Mouse (Mus musculus) lung, embryonic 16.5 days (tissue): Measurements from ENCODE around the gene Gsta4. TPM values are rescaled to one million over a fixed set of nuclear protein-coding genes. Genes with fewer than 3 reads are reported as not detected.

ENCODE experiments used
- ATAC-seq: fragments of 200-750 bp; cut with Nextera tagmentation; 2 replicates; pipeline ENCODE4 v1.8.0; 2017; ENCODE audit warnings: low read depth, mild to moderate bottlenecking, moderate library complexity
- H3K27ac ChIP-seq: fragments of 300-500 bp; sonication (generic); 2 replicates; pipeline ENCODE4 v1.5.1; 2014; ENCODE audit warnings: mild to moderate bottlenecking, control low read depth, low read length
- H3K27me3 ChIP-seq: fragments of 300-500 bp; sonication (generic); 2 replicates; pipeline ENCODE4 v1.6.1; 2014; ENCODE audit warnings: low read depth, low read length, mixed read lengths; ENCODE audit not compliant: control insufficient read depth, insufficient read depth
- H3K36me3 ChIP-seq: fragments of 300-500 bp; sonication (generic); 2 replicates; pipeline ENCODE4 v1.6.1; 2014; ENCODE audit warnings: low read length; ENCODE audit not compliant: control insufficient read depth, insufficient read depth
- H3K4me1 ChIP-seq: fragments of 300-500 bp; sonication (generic); replicated peaks from 2 replicates; pipeline ENCODE4 v1.6.1; 2014; ENCODE audit warnings: low read length, mixed read lengths; ENCODE audit not compliant: control insufficient read depth, insufficient read depth
- H3K4me2 ChIP-seq: fragments of 300-500 bp; sonication (generic); 2 replicates; pipeline ENCODE4 v1.6.1; 2014; ENCODE audit warnings: low read depth, low read length, control low read depth
- H3K4me3 ChIP-seq: fragments of 300-500 bp; sonication (generic); 2 replicates; pipeline ENCODE4 v1.5.1; 2014; ENCODE audit warnings: mild to moderate bottlenecking, low read length, control low read depth
- H3K9ac ChIP-seq: fragments of 300-500 bp; sonication (generic); 2 replicates; pipeline ENCODE4 v1.6.1; 2014; ENCODE audit warnings: low read length, control low read depth
- H3K9me3 ChIP-seq: fragments of 300-500 bp; sonication (generic); 2 replicates; pipeline ENCODE4 v1.6.1; 2016; ENCODE audit warnings: low read length; ENCODE audit not compliant: control insufficient read depth
- WGBS: fragments of 180-500 bp; shearing (Covaris S2); extraction: QIAGEN DNeasy Blood & Tissue Kit; methylation state at CpG from one replicate; pipeline ENCODE4 v1.1.7; 2014; 5-methylcytosine and 5-hydroxymethylcytosine counted together
- polyA plus RNA-seq: library from polyadenylated mRNA; unstranded; fragments of >200 nt; fragmentation: Nextera tagmentation; extraction: Ambion mirVana; gene quantifications from 2 replicates; pipeline ENCODE4 v1.2.1, GENCODE M21; 2015

Gene Gsta4
- polyA plus RNA-seq, 1 experiment from 2014 or later: 87.5 TPM

GRCm38 (mm10) chr9:78175277-78176200 lies 7.0 kb upstream of the Gsta4 start:
- Histone ChIP-seq H3K27me3 (no peaks in the 10 kb centered on the region), H3K9me3 (no peaks in the 10 kb centered on the region), H3K36me3 (no peaks in the 10 kb centered on the region), H3K4me1 (peaks cover 8% of the 10 kb centered on the region), H3K4me3 (peak overlapping the region; percentile 66), H3K4me2 (peak overlapping the region; percentile 49), H3K9ac (peak overlapping the region; percentile 80), H3K27ac (peak overlapping the region; percentile 93)
- ATAC-seq: peak; percentile 99
- WGBS: under 1% methylated on average over 48 of the region's 58 CpGs

- Histone ChIP-seq H3K27me3 (no peaks in the 10 kb centered on the region), H3K36me3 (no peaks in the 10 kb centered on the region), H3K4me1 (peaks cover 8% of the 10 kb centered on the region), H3K9ac (peak overlapping the region; percentile 80), H3K27ac (peak overlapping the region; percentile 93), H3K4me2 (peak overlapping the region; percentile 49), H3K4me3 (peak overlapping the region; percentile 66), H3K9me3 (no peaks in the 10 kb centered on the region)
- under 1% methylated on average over 22 of the region's 22 CpGs for whole genome bisulfite sequencing
- peak; percentile 81 for ATAC-seq
Measured at GRCm38 (mm10) chr9:78176201-78176727, 6.3 kb upstream of the Gsta4 start.

DNA sequence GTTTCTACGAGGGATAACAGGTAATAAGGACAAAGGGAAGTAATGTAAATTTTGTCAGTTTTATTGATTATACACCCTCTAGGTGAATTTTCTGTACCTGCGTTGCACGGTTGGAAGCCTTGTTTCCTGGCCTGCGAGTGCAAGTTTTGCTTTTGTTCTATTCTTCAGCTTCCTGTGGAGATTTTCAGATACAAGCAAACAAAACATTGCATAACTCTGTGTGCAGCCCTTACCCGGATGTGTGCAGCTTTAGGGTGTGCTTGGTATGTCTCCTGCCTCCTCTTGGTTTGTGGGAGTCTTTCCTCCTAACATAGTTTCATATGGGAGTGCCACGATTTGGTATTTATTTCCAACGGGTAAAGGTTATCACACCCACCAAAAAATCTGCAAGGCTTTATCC lies 5.7 kb upstream of the Gsta4 start:
- ATAC-seq: peak; percentile 27; the same call in 1 of the 2 replicates
- whole genome bisulfite sequencing: 11% methylated on average over 7 of the region's 7 CpGs

GRCm38 (mm10) chr9:78178197-78178596 lies 4.4 kb upstream of the Gsta4 start:
- H3K9me3 ChIP-seq: no peaks in the 10 kb centered on the region
- no peaks in the 10 kb centered on the region for H3K27me3 ChIP-seq
- no peak overlapping the region for H3K9ac ChIP-seq
- H3K27ac ChIP-seq: no peak overlapping the region
- no peak for ATAC-seq
- no peaks in the 10 kb centered on the region for H3K36me3 ChIP-seq
- peaks cover 8% of the 10 kb centered on the region for H3K4me1 ChIP-seq
- H3K4me3 ChIP-seq: no peak overlapping the region
- no peak overlapping the region for H3K4me2 ChIP-seq
- 71% methylated on average over 5 of the region's 5 CpGs for whole genome bisulfite sequencing

More for the DNA sequence above, 5.7 kb upstream of the Gsta4 start:
- Histone ChIP-seq H3K36me3 (no peaks in the 10 kb centered on the region), H3K4me3 (peak overlapping the region; percentile 66), H3K4me1 (peaks cover 8% of the 10 kb centered on the region), H3K27me3 (no peaks in the 10 kb centered on the region), H3K27ac (peak overlapping the region; percentile 93), H3K9ac (peak overlapping the region; percentile 80), H3K4me2 (peak overlapping the region; percentile 49), H3K9me3 (no peaks in the 10 kb centered on the region)

- no peaks in the 10 kb centered on the region for H3K36me3 ChIP-seq
- H3K27ac ChIP-seq: no peak overlapping the region
- no peak overlapping the region for H3K4me3 ChIP-seq
- no peak overlapping the region for H3K4me2 ChIP-seq
- no peaks in the 10 kb centered on the region for H3K27me3 ChIP-seq
- ATAC-seq: no peak
- H3K9me3 ChIP-seq: no peaks in the 10 kb centered on the region
- no peak overlapping the region for H3K9ac ChIP-seq
- WGBS: 74% methylated on average over 2 of the region's 2 CpGs
- H3K4me1 ChIP-seq: peaks cover 8% of the 10 kb centered on the region
Measured at GRCm38 (mm10) chr9:78179071-78179470, 3.5 kb upstream of the Gsta4 start.

DNA sequence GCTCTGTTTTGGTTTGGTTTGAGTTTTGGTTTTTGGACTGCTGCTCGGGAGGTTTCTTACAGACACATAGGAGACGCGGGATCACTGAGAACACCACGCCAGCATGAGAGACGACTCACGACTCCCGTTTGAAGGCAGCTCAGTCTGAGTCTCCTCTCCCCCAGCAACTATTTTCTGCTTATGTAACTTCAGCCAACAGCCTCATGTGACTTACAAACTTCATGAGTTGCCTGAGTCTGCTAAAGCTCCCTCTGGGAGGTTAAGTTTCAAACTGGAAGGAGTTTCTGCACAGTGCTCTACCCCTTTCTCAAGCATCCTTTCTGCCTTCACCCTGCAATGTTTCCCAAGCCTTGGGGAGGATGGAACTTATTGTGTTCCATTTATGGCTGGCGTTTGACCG lies 3.1 kb downstream of the Gsta4 start:
- H3K4me3 ChIP-seq: no peak overlapping the region
- no peaks in the 10 kb centered on the region for H3K27me3 ChIP-seq
- no peak overlapping the region for H3K4me2 ChIP-seq
- no peak overlapping the region for H3K9ac ChIP-seq
- no peaks in the 10 kb centered on the region for H3K9me3 ChIP-seq
- WGBS: 77% methylated on average over 9 of the region's 9 CpGs
- ATAC-seq: no peak
- H3K36me3 ChIP-seq: no peaks in the 10 kb centered on the region
- no peaks in the 10 kb centered on the region for H3K4me1 ChIP-seq
- no peak overlapping the region for H3K27ac ChIP-seq

DNA sequence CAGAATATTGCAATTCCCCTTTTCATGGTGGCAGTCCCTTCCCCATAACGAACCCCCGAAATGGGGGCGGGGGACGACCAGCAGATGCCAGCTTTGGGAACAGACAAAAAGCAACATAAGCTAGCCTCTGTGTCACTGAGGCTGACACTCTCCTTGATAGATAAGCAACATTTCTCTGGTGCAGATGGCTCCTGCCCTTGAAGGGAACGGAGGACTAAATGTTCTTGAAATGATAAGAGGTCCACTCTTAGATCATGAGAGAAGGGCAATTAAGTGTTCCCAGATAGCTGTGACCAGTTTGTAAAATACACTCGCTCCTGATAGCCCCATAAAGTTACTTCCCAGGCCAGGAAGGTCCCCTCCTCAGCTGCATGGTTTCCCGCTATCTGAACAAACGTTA lies 6.3 kb downstream of the Gsta4 start:
- no peak overlapping the region for H3K27ac ChIP-seq
- H3K4me3 ChIP-seq: no peak overlapping the region
- H3K9me3 ChIP-seq: no peaks in the 10 kb centered on the region
- H3K9ac ChIP-seq: no peak overlapping the region
- H3K4me2 ChIP-seq: no peak overlapping the region
- H3K4me1 ChIP-seq: peaks cover 3% of the 10 kb centered on the region
- WGBS: 73% methylated on average over 8 of the region's 8 CpGs
- H3K36me3 ChIP-seq: no peaks in the 10 kb centered on the region
- no peaks in the 10 kb centered on the region for H3K27me3 ChIP-seq
- no peak for ATAC-seq

DNA sequence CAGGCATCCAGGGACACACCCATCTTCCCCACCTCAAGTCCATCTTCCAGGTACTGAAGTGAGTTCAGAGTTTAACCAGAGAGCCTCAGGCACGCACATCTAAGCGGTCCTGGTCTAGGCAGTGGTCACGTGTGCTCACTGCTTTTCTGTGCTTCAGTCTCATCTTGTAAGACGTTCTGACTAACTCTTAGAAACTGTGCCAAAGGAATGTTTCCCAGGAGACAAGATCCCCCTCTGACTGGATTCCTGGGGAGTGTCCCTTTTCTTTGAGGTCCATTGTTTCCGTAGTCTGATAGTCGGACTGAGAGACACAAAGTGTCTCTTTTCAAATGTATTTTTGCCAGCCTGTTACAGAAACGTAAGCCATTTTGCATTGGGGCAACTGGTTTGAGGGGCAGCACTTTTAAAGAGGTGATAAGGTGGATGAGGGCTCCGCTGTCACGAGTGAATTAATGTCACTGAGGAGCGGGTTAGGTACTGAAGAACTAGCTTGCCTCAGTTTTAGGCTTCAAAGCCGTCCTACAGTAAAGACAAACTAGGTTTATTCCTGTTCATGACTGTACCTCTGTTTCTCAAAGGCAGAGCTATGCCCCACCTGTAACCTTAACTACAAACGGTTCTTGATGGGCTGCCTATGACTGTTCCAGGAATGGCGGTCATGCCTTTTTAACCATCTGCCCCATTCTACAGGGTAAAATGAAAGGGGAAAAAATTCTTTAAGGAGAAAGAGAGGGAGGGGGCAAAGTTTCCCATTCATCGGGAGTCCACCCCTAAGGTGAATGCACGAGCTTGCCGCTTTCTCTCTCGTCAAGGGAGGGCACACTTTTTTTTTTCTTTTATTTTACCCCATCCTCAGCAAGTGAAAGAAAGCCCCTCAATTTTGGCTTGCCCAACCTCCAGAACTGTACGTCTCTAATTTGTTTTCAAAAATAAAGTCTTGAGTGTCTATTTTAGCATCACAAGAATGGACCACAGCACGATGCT lies 8.4 kb downstream of the Gsta4 start:
- WGBS: 2% methylated on average over 19 of the region's 19 CpGs

More for the DNA sequence above, 8.4 kb downstream of the Gsta4 start:
- Histone ChIP-seq H3K9me3 (no peaks in the 10 kb centered on the region), H3K4me1 (peaks cover 3% of the 10 kb centered on the region), H3K27me3 (no peaks in the 10 kb centered on the region), H3K4me3 (peak overlapping the region; percentile 45), H3K36me3 (no peaks in the 10 kb centered on the region), H3K27ac (peak overlapping the region; percentile 16; the same call in 1 of the 2 replicates), H3K9ac (peak overlapping the region; percentile 29), H3K4me2 (peak overlapping the region; percentile 77)
- ATAC-seq: 0 out of 2 replicates have a peak, but pooled peaks have one; percentile 27
